Mouse (Mus musculus) cerebellum, postnatal 10 days (tissue): Measurements from ENCODE around the gene Neurl1a.
A peak's percentile ranks its signal among the peaks of the same experiment; 100 is the strongest.

ENCODE experiments used
- DNase-seq, 2 experiments: peaks; one replicate each; pipeline ENCODE4 v3.0.0; 2021; ENCODE audit warnings: mixed read lengths in 2 of 2

The Neurl1a gene

DNA sequence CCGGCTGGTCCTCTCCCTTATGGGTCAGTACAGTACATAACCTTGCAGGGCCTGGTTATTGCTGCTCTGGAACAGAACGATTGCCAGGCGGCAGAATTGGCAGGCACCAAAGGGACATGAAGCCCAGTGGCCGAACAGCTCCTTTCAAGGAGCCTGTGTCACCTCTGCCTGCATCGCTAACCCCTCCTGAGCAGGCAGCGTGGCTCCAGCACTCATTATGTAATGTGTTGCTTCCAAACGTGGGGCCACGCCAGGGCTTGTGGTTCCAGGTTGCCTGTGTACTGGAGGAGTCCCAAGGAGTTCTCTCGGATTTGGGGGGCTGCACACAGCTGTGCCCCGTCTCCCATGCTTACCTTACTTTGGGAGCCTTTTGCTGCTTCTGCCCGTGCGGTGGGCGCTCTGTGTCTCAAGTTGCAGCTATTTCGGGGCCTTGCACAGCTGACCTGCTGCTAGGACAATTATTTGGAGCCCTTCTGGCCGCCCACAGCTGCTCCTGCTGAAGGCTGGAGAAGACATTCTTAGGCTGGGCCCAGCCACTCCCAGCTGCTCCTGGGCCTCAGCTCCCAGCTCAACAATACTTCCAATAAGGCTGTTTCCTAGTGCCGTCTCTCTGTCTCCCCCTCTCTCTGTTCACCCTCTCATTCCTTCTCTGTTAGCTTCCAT lies 70.4 kb downstream of the Neurl1a start:
- no peak for DNase-seq

DNA sequence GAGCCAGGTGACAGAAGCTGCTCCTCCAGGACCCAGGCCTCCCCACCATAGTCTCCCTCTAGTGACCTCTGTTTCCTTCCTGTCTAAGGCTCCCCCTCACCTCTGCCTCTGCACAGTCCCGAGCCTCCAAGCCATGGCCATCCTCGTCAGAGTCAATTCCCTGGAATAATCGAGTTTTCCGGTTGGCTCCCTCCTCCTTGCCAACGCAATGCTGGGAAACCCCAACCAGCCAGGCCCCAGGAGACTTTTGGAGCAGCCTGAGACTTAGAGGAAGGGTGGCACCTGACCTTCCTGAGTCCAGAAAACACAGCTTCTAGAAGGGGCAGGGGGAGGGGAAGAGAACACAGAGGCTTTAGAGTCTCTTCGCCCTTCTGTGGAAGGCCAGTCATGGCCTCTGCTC lies 72.3 kb downstream of the Neurl1a start:
- DNase-seq: peak; percentile 69 to 73

DNA sequence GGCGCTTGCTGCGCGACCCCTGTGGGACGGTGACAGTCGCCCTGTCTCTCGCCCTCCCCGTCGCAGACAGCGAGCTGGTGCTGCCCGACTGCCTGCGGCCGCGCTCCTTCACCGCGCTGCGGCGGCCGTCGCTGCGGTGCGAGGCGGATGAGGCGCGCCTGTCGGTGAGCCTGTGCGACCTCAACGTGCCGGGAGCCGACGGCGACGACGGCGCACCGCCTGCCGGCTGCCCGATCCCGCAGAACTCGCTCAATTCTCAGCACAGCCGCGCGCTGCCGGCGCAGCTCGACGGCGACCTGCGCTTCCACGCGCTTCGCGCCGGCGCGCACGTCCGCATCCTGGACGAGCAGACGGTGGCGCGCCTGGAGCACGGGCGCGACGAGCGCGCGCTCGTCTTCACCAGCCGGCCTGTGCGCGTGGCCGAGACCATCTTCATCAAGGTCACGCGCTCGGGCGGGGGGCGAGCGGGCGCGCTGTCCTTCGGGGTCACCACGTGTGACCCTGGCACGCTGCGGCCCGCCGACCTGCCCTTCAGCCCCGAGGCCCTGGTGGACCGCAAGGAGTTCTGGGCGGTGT lies 74.5 kb downstream of the Neurl1a start:
- peak; percentile 59 to 68 for DNase-seq

DNA sequence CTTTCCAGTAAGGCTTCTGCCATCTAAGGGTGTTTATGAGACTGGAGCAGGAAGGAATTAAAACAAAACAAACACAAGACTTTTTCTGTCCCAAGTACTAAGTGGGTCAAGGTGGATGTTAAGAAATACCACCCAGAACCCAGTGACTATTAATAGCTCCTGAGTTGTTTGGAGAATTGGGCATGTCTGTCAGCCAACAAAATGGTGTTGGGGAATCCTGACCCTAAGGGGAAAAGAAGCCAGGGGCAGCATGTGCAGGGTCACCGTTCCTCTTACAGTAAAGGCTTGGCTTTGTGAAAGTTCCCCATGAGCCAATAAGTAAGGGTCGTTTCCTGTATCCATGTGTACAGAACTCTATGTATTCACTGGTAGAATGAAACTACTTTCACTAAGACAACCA lies 76.4 kb downstream of the Neurl1a start:
- DNase-seq: no peak

DNA sequence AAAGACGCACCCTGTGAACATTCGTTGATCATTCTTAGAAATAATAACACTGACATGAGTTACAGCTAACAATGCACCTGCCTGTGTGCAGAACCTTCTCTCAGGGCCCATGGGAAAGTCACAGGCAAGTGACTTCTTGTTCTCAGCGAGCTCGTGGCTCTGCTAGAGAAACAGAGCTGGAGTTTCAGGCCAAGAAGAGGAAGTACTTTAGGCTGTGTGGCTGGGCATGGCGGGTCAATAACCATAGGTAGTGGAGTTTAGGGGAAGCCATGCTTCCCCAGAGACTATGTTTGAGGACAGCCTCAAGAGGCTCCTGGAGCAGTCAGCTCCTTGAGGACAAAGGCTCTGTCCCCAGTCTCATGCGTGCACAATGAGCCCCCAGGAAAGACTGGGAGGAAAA lies 77.3 kb downstream of the Neurl1a start:
- no peak for DNase-seq

DNA sequence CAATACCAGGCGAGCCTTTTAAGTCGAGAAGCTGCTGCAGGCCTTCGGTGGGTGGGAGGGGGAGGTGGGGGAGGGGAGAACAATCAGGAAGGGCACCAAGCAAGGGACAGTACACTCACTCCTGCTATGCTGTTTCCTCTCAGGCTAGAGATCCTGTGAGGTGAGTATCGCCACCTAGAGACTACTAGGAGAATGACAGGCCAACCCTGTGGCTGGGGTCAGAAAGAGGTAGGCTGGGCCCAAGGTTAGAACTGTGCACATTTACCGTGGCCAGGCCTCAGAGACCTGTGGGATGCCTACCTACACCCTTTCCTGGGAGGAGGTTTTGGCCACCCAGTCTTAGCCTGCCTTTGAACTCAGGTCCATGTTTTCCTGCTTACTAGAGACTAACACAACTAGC lies 81.0 kb downstream of the Neurl1a start:
- DNase-seq: peak; percentile 66 to 75

GRCm38 (mm10) chr19:47261196-47261595 lies 82.6 kb downstream of the Neurl1a start:
- DNase-seq: no peak

DNA sequence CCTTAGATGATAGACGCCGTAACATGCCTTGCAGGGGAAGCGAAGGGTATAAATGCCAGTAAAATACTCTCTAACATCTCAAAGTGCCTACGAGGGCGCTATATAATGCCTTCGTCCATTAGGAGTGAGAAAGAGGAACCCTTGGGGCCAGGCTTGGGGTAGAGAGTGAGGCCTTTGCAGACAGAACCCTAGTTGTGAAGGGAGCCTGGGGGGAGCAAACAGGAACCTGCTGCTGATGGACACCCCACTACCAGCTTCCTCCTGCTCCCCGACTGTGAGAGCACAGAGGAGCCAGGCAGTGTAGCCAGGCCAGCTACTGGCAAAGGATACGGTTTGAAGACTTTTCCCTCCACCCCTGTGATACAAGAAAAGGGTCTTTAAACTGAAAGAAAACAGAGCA lies 85.0 kb downstream of the Neurl1a start:
- no peak for DNase-seq

DNA sequence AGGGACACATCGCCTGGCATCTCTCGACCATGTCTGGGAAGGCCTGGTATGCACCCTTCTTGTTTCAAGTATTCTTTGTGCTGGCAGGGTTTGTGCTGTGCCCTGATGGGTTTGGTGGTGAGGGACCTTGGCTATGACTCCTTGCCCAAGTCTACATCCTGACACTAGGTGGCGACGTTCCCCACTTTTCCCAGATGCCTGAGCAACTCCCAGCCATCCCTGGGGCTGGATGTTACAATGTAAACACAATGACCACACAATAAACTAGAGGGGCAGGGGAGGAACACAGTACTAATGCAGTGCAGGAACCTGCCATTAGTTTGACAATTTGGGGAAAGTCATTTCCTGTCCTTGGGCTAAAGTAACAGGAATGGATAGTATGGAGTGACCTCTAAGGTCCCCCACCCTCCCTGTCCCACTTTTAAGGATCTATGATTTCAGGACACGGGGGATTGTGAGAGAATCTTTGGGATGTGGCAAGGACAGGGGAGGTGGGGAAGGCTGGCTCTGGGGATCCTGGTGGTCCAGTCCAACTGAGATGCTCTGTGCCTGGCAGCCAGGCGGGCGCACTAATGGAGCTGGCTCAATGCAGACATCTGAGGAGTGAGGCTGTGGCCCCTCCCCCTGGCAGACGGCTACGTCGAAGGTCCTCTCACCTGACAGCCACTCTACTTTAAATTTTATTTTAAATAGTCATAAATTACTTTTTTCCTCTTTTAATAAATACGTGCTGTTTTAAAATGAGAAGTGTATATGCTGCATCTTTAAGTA lies 85.9 kb downstream of the Neurl1a start:
- peak; percentile 92 to 93 for DNase-seq

- DNase-seq: peak; percentile 72
These were observed 87.6 kb downstream of the Neurl1a start for GRCm38 (mm10) chr19:47266070-47266801.

- DNase-seq: peak; percentile 70 to 71
These were observed 88.4 kb downstream of the Neurl1a start for GRCm38 (mm10) chr19:47267066-47267465.

DNA sequence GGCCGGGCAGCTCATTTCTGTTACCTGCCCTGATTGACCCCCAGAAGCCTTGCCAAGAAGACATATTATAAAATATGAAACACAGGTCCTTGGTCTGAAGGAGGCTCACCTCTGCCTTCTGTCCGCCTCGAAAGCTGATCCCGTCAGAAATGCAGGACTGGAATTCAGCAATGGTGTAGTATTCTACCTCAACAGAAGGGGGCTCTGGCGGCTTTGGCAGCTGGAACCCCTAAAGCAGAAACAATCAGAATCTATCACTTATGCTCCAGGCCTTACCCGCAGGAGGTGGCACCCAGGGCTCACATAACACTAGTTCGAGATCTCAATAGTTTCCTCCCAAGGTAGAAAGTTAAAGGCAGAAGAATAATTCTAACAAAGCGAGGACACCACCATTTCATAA lies 91.1 kb downstream of the Neurl1a start:
- DNase-seq: peak; percentile 64 to 68

GRCm38 (mm10) chr19:47270520-47270919 lies 91.9 kb downstream of the Neurl1a start:
- DNase-seq: no peak

DNA sequence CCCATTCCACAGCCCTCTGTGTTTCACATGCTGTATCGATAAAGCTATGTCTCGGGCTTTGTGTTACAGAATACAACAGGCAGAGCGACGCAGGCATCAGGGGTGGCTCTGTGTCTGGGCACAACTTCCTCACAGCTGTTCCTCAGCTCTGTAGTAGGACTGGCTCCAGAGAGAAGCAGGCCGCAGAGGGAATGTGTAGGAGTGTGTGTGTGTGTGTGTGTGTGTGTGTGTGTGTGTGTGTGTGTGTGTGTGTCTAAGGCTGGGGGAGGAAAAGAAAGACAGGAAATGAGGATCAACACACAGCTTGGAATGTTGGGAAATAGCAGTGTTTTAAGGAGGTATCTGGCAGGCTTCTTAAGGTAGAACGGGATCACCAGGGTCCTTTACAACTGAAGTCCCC lies 98.1 kb downstream of the Neurl1a start:
- no peak for DNase-seq

- no peak for DNase-seq
These were observed 100.8 kb downstream of the Neurl1a start for GRCm38 (mm10) chr19:47279372-47279771.

GRCm38 (mm10) chr19:47279788-47280532 lies 101.3 kb downstream of the Neurl1a start:
- peak; percentile 94 to 97 for DNase-seq

- peak in 1 of 2 experiments; percentile 36 for DNase-seq
These were observed 102.3 kb downstream of the Neurl1a start for GRCm38 (mm10) chr19:47280894-47281293.

- no peak for DNase-seq
These were observed 103.4 kb downstream of the Neurl1a start for GRCm38 (mm10) chr19:47282050-47282454.

DNA sequence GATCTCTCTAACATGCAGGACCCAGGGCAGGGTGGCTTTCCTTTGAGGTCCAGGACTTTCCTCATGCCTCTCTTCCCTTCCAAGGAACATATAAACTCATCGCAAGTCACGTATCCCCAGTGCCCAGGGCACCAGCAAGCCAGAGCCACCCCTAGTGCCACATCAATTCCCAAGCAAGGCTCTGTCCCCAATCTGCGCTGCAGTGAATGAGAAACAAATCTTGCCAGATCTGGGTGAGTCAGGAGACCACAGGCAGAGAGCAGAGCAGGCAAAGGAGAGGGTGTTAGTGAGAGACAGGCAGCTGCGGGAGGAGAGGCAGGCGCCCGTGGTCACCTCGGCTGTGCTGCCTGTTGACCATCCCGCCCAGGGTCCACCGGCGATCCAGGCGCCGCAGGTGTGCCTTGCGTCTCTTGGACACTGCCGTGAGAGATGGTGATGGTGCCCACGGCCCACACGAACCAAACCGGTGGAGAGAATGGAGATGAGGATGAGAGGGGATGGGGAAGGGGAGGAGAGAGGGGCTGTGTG lies 104.1 kb downstream of the Neurl1a start:
- DNase-seq: no peak

DNA sequence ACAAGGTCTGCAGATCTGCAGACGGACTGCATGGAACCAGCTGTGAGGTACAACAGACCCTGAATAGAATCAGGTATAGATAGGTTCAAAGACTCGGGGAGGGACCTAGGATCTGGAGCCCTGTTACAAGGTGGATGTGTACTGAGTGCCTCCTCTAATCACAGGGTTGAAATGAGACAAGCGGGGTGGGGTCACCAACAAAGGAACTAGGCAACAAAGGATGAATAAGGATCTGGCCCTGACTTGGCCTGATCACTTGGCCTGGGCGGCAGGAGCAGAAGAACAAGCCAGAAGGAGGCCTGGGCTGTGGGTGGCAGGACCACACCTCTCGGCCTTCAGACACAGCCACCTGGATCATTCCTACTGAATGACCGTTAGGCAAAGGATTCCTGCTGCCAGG lies 107.0 kb downstream of the Neurl1a start:
- DNase-seq: no peak

GRCm38 (mm10) chr19:47286886-47287450 lies 108.3 kb downstream of the Neurl1a start:
- no peak for DNase-seq
